Mouse (Mus musculus) heart, adult 2 months (tissue): ENCODE data around the gene Sinhcaf.
"Not testable (repeated sequence)": the region's sequence is repeated elsewhere in the genome, so short reads cannot be mapped to it uniquely, and the experiment has no call there.

Experiments
- CTCF ChIP-seq: fragments of 200-600 bp; IDR thresholded peaks from 2 replicates; pipeline ENCODE4 v1.8.1; 2022; ENCODE audit warnings: antibody characterized with exemption, mild to moderate bottlenecking, moderate library complexity
- POLR2A ChIP-seq: fragments of 200-500 bp; IDR thresholded peaks from 2 replicates; pipeline ENCODE4 v1.6.1; 2011; ENCODE audit warnings: mild to moderate bottlenecking, low read depth, low read length, control low read depth; ENCODE audit not compliant: insufficient read depth

GRCm38 (mm10) chr6:148989792-148990491 is 43.7 kb upstream of the Sinhcaf start:
- TF ChIP-seq POLR2A, CTCF: not testable (repeated sequence)
